ENCODE assay signal across 8 mouse cellular contexts in the genomic region with DNA sequence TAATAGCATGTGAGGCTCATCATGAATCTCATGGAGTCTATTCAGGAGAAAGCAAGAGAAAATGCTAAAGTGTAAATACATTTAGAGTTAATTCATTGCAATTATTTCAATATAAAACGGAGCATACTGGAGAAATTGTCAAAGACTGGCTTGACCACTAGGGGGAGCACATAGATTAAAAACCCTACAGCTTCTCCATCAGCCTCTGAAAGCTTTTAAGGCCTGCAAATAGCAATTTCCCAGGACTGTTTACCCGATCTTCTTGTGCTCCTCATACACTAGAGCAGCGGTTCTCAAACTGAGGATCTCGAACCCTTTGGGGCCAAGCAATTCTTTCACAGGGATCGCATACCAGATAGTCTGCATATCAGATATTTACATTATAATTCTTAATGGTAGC.
DNase-seq lines count a peak whose midpoint lies in the region; ATAC-seq and TF ChIP-seq lines count a peak whose summit lies in the region.

No protein-coding gene starts in this region.

- no peak for TF ChIP-seq POLR2A in CH12.LX (IDR thresholded peaks at IDR 0.05; ENCODE audit: low read depth, low read length)
- TF ChIP-seq POLR2A in cerebellum, adult 2 months (IDR thresholded peaks at IDR 0.05; ENCODE audit: borderline replicate concordance, insufficient read depth, low read length) = no peak

- no peak overlapping the region for H3K9ac ChIP-seq in CH12.LX (ENCODE audit: insufficient read depth, low read depth)
- H3K9ac ChIP-seq in kidney, postnatal 0 days (ENCODE audit: low read depth, low read length) = no peak overlapping the region
- no peak overlapping the region for H3K9ac ChIP-seq in liver, embryonic 14.5 days (replicated peaks)
- no peak overlapping the region for H3K9ac ChIP-seq in neural tube, embryonic 14.5 days (replicated peaks; ENCODE audit: low read depth, low read length)

- no peaks in the 10 kb centered on the region for H3K9me3 ChIP-seq in CH12.LX (replicated peaks; ENCODE audit: low read length)
- H3K9me3 ChIP-seq in kidney, postnatal 0 days (replicated peaks; ENCODE audit: low read length) = no peaks in the 10 kb centered on the region
- H3K9me3 ChIP-seq in liver, embryonic 14.5 days (ENCODE audit: control insufficient read depth, low read length) = no peaks in the 10 kb centered on the region
- no peaks in the 10 kb centered on the region for H3K9me3 ChIP-seq in neural tube, embryonic 14.5 days (ENCODE audit: control insufficient read depth, low read length)

- WGBS in cerebellum, adult 2 months = 11% methylated on average over 5 of the region's 5 CpGs
- WGBS in kidney, postnatal 0 days = 10% methylated on average over 5 of the region's 5 CpGs
- WGBS in liver, embryonic 14.5 days (ENCODE audit: insufficient replicate concordance) = 13% methylated on average over 5 of the region's 5 CpGs
- 14% methylated on average over 5 of the region's 5 CpGs for WGBS in neural tube, embryonic 14.5 days

- H3K79me2 ChIP-seq in CH12.LX (replicated peaks; ENCODE audit: control insufficient read depth, extremely low read depth, insufficient read depth, poor library complexity, severe bottlenecking) = no peaks in the 10 kb centered on the region

- no peak overlapping the region for H3K4me2 ChIP-seq in CH12.LX (ENCODE audit: insufficient read depth, low read depth, poor library complexity, severe bottlenecking)
- H3K4me2 ChIP-seq in kidney, postnatal 0 days (ENCODE audit: low read length) = no peak overlapping the region
- H3K4me2 ChIP-seq in liver, embryonic 14.5 days (ENCODE audit: low read depth) = no peak overlapping the region
- no peak overlapping the region for H3K4me2 ChIP-seq in neural tube, embryonic 14.5 days (ENCODE audit: low read depth, low read length)

- 0 out of 4 replicates have a peak, but pooled peaks cover 0 to 6% of the 10 kb centered on the region in 2 experiments for H3K4me1 ChIP-seq in CH12.LX (ENCODE audit: control insufficient read depth in 1 of 2, insufficient read depth in 2 of 2)
- no peaks in the 10 kb centered on the region for H3K4me1 ChIP-seq in cerebellum, adult 2 months (ENCODE audit: control insufficient read depth, insufficient read depth, low read length)
- no peaks in the 10 kb centered on the region for H3K4me1 ChIP-seq in kidney, postnatal 0 days (replicated peaks; ENCODE audit: insufficient read depth, low read length)
- no peaks in the 10 kb centered on the region; a peak in 1 of 4 replicates for H3K4me1 ChIP-seq in liver, embryonic 14.5 days (replicated peaks; ENCODE audit: control insufficient read depth in 2 of 2, insufficient read depth in 2 of 2, low read length in 1 of 2)
- H3K4me1 ChIP-seq in neural tube, embryonic 14.5 days (ENCODE audit: control insufficient read depth, insufficient read depth, low read length) = no peaks in the 10 kb centered on the region

- H3K4me3 ChIP-seq in CH12.LX (replicated peaks in 1 of 3; ENCODE audit: low read depth in 2 of 3, low read length in 2 of 3, poor library complexity in 1 of 3) = no peak overlapping the region
- no peak overlapping the region for H3K4me3 ChIP-seq in cerebellum, adult 2 months (replicated peaks; ENCODE audit: insufficient read depth, low read depth, low read length)
- H3K4me3 ChIP-seq in kidney, postnatal 0 days (replicated peaks; ENCODE audit: low read depth, low read length) = no peak overlapping the region
- no peak overlapping the region for H3K4me3 ChIP-seq in liver, embryonic 14.5 days (ENCODE audit: insufficient read depth in 1 of 2, low read depth in 2 of 2, low read length in 2 of 2)
- no peak overlapping the region for H3K4me3 ChIP-seq in neural tube, embryonic 14.5 days (ENCODE audit: low read depth, low read length)

- dilution Hi-C loops in CH12.LX (cut with MboI; ENCODE audit: extremely low pct_ligation_motif_present, extremely low pct_unique_long_range_greater_than_20kb, low sequenced_read_pairs) = no loop called here

- no peak; the same call in none of the 2 replicates for TF ChIP-seq RAD21 in CH12.LX (IDR thresholded peaks at IDR 0.05; ENCODE audit: low read depth, low read length)

- H3K27ac ChIP-seq in CH12.LX (ENCODE audit: insufficient read depth, low read depth) = no peak overlapping the region
- no peak overlapping the region for H3K27ac ChIP-seq in cerebellum, adult 2 months (ENCODE audit: insufficient read depth, low read length)
- H3K27ac ChIP-seq in kidney, postnatal 0 days = no peak overlapping the region
- H3K27ac ChIP-seq in liver, embryonic 14.5 days = no peak overlapping the region
- H3K27ac ChIP-seq in neural tube, embryonic 14.5 days (ENCODE audit: low read depth, low read length) = no peak overlapping the region

- peak; percentile 78 to 91 for TF ChIP-seq CTCF in CH12.LX (conservative IDR thresholded peaks at IDR 0.05 in 1 of 2, IDR thresholded peaks at IDR 0.05 in 1 of 2; ENCODE audit: low read depth in 2 of 2, low read length in 2 of 2)
- TF ChIP-seq CTCF in cerebellum, adult 2 months (IDR thresholded peaks at IDR 0.05; ENCODE audit: borderline replicate concordance, insufficient read depth, low read depth, low read length) = peak; percentile 44; the same call in 1 of the 2 replicates
- TF ChIP-seq CTCF in kidney, postnatal 0 days (IDR thresholded peaks at IDR 0.05; ENCODE audit: low read depth) = peak; percentile 91
- peak; percentile 58 for TF ChIP-seq CTCF in liver, embryonic 14.5 days (IDR thresholded peaks at IDR 0.05; ENCODE audit: low read depth)

- peak; percentile 97 for ATAC-seq in frontal cortex, adult (ENCODE audit: low TSS enrichment)
- ATAC-seq in kidney, postnatal 0 days (replicated peaks; ENCODE audit: low FRiP score, low read depth) = no peak
- no peak for ATAC-seq in liver, embryonic 14.5 days (ENCODE audit: insufficient read depth)
- ATAC-seq in neural tube, embryonic 14.5 days (ENCODE audit: low read depth) = peak; percentile 78; the same call in 1 of the 2 replicates
- ATAC-seq in granulocyte monocyte progenitor cell, adult 5-6 weeks (replicated peaks; ENCODE audit: poor library complexity, severe bottlenecking) = no peak; the same call in 1 of the 2 replicates

- TF ChIP-seq EP300 in CH12.LX (IDR thresholded peaks at IDR 0.05; ENCODE audit: low read length) = no peak
- TF ChIP-seq EP300 in liver, embryonic 14.5 days (IDR thresholded peaks at IDR 0.05; ENCODE audit: low read depth) = no peak

- DNase-seq in 3T3-L1 (ENCODE audit: low read depth, low spot score) (peak; percentile 90), CH12.LX (ENCODE audit: extremely low read depth) (peak; percentile 68)
- DNase-seq in cerebellum, adult 2 months = peak; percentile 28 to 72
- DNase-seq in kidney, postnatal 0 days (ENCODE audit: low spot score) = peak; percentile 94
- peak; percentile 6 to 10 (median 9) for DNase-seq in liver, embryonic 14.5 days (ENCODE audit: low read depth in 3 of 3, low spot score in 3 of 3)

- in situ Hi-C loops in CH12.LX (cut with MboI; ENCODE audit: low pct_ligation_motif_present, low pct_unique_long_range_greater_than_20kb, low sequenced_read_pairs) = no loop called here

- no peaks in the 10 kb centered on the region for H3K27me3 ChIP-seq in CH12.LX (replicated peaks)
- H3K27me3 ChIP-seq in cerebellum, adult 2 months (ENCODE audit: control insufficient read depth, insufficient read depth, low read length) = no peaks in the 10 kb centered on the region
- no peaks in the 10 kb centered on the region for H3K27me3 ChIP-seq in kidney, postnatal 0 days (ENCODE audit: insufficient read depth, low read length)
- H3K27me3 ChIP-seq in liver, embryonic 14.5 days (ENCODE audit: control insufficient read depth, insufficient read depth, low read length) = no peaks in the 10 kb centered on the region
- H3K27me3 ChIP-seq in neural tube, embryonic 14.5 days (ENCODE audit: control insufficient read depth, insufficient read depth, low read length) = no peaks in the 10 kb centered on the region

- no peaks in the 10 kb centered on the region for H3K36me3 ChIP-seq in CH12.LX (replicated peaks in 1 of 2; ENCODE audit: control insufficient read depth in 1 of 2, insufficient read depth in 1 of 2, low read length in 1 of 2)
- no peaks in the 10 kb centered on the region for H3K36me3 ChIP-seq in kidney, postnatal 0 days (ENCODE audit: insufficient read depth, low read length)
- H3K36me3 ChIP-seq in liver, embryonic 14.5 days (replicated peaks; ENCODE audit: control insufficient read depth, insufficient read depth, low read depth) = no peaks in the 10 kb centered on the region
- no peaks in the 10 kb centered on the region for H3K36me3 ChIP-seq in neural tube, embryonic 14.5 days (ENCODE audit: control insufficient read depth, insufficient read depth, low read length)

TF ChIP-seq in CH12.LX, 34 proteins besides CTCF, POLR2A, EP300 and RAD21:
- TF ChIP-seq SMC3 (IDR thresholded peaks at IDR 0.05; ENCODE audit: low read depth, low read length) (peak; percentile 88), MXI1 (IDR thresholded peaks at IDR 0.05; ENCODE audit: low read depth, low read length) (no peak), IRF4 (IDR thresholded peaks at IDR 0.05; ENCODE audit: low read depth, low read length) (0 out of 2 replicates have a peak, but pooled peaks have one; percentile 12), USF1 (IDR thresholded peaks at IDR 0.05; ENCODE audit: low read depth, low read length) (no peak), NELFE (IDR thresholded peaks at IDR 0.05; ENCODE audit: low read depth, low read length) (no peak), HCFC1 (IDR thresholded peaks at IDR 0.05; ENCODE audit: low read depth, low read length) (no peak), MAZ (IDR thresholded peaks at IDR 0.05; ENCODE audit: low read depth, low read length) (no peak), UBTF (IDR thresholded peaks at IDR 0.05; ENCODE audit: low read depth, low read length) (no peak), POLR2AphosphoS2 (IDR thresholded peaks at IDR 0.05; ENCODE audit: low read depth, low read length) (no peak), ELF1 (IDR thresholded peaks at IDR 0.05; ENCODE audit: low read depth, low read length) (no peak), PAX5 (IDR thresholded peaks at IDR 0.05; ENCODE audit: low read length) (no peak), JUND (conservative IDR thresholded peaks at IDR 0.05; ENCODE audit: low read depth, low read length) (peak; percentile 44; the same call in 1 of the 2 replicates), ZKSCAN1 (IDR thresholded peaks at IDR 0.05; ENCODE audit: borderline replicate concordance, low read depth, low read length) (no peak), JUN (IDR thresholded peaks at IDR 0.05; ENCODE audit: insufficient read depth, low read depth, low read length) (no peak), ZNF384 (IDR thresholded peaks at IDR 0.05; ENCODE audit: low read depth, low read length) (0 out of 2 replicates have a peak, but pooled peaks have one; percentile 18), ZC3H11A (IDR thresholded peaks at IDR 0.05; ENCODE audit: low read depth, low read length) (peak; percentile 98), SIN3A (IDR thresholded peaks at IDR 0.05; ENCODE audit: low read length) (no peak), NRF1 (IDR thresholded peaks at IDR 0.05; ENCODE audit: low read depth, low read length) (no peak), KAT2A (IDR thresholded peaks at IDR 0.05; ENCODE audit: insufficient replicate concordance, low read length) (no peak), RCOR1 (conservative IDR thresholded peaks at IDR 0.05; ENCODE audit: low read depth, low read length) (no peak)

Comparison
In these comparisons a context has a peak if more than half of its experiments do, and no peak if none do; other contexts are left out.
1. DNase-seq: peak in every context shown above with its lines; median percentile 94 in kidney, postnatal 0 days; 90 in 3T3-L1; 68 in CH12.LX; 50 in cerebellum, adult 2 months; 9 in liver, embryonic 14.5 days.
2. ATAC-seq: peak in frontal cortex, adult (single experiment) and neural tube, embryonic 14.5 days (single experiment); none in kidney, postnatal 0 days (single experiment), liver, embryonic 14.5 days (single experiment) and granulocyte monocyte progenitor cell, adult 5-6 weeks (single experiment).
3. Peak in every context shown above with its lines, with median percentiles within 50 percentile points of each other: CTCF ChIP-seq.